Mouse (Mus musculus): Measurements from ENCODE around the gene Nagpa. TPM values are rescaled to one million over a fixed set of nuclear protein-coding genes. Genes with fewer than 3 reads are reported as not detected.

The Nagpa gene
- total and polyA plus RNA-seq, 3 experiments: 34.0 to 60.5 TPM; not detected in 1

- no peaks in the 10 kb centered on the region for H3K36me3 ChIP-seq (ENCODE audit: control insufficient read depth in 1 of 2, insufficient read depth in 2 of 2, low read length in 2 of 2)
- peaks cover 0 to 14% of the 10 kb centered on the region in 2 experiments; a peak in 3 of 4 replicates for H3K27me3 ChIP-seq (ENCODE audit: control insufficient read depth in 1 of 2, insufficient read depth in 2 of 2, low read length in 2 of 2)
- no peak for TF ChIP-seq JUND (IDR thresholded peaks at IDR 0.05; ENCODE audit: low read depth, low read length)
- no peak for TF ChIP-seq KAT2A (conservative IDR thresholded peaks at IDR 0.05; ENCODE audit: low read depth, low read length)
- TF ChIP-seq TAL1 (IDR thresholded peaks at IDR 0.05; ENCODE audit: low read length): no peak
- TF ChIP-seq TCF12 (IDR thresholded peaks at IDR 0.05; ENCODE audit: low read depth, low read length): no peak
- no peak for TF ChIP-seq USF2 (IDR thresholded peaks at IDR 0.05; ENCODE audit: borderline replicate concordance in 1 of 2, insufficient read depth in 1 of 2, low read depth in 1 of 2, low read length in 2 of 2)
- H3K9me3 ChIP-seq (replicated peaks; ENCODE audit: insufficient read depth, low read length): no peaks in the 10 kb centered on the region
- H3K4me3 ChIP-seq (ENCODE audit: control insufficient read depth in 1 of 2, insufficient read depth in 1 of 2, low read depth in 2 of 2, low read length in 2 of 2): no peak overlapping the region
- H3K4me1 ChIP-seq (ENCODE audit: control insufficient read depth in 1 of 2, insufficient read depth in 2 of 2, low read length in 2 of 2): no peaks in the 10 kb centered on the region
- no peak overlapping the region for H3K27ac ChIP-seq (ENCODE audit: control insufficient read depth, low read depth, low read length)
- H3K79me2 ChIP-seq (ENCODE audit: control insufficient read depth, insufficient read depth, low read length, poor library complexity): no peaks in the 10 kb centered on the region
- DNase-seq (ENCODE audit: low read depth, low spot score): no peak
- no peak overlapping the region for H3K9ac ChIP-seq (ENCODE audit: control insufficient read depth, low read depth, low read length, poor library complexity, severe bottlenecking)
Observed at GRCm38 (mm10) chr16:5156495-5156894, 47.3 kb downstream of the Nagpa start.

- Histone ChIP-seq H3K79me2 (ENCODE audit: control insufficient read depth, insufficient read depth, low read length, poor library complexity) (no peaks in the 10 kb centered on the region), H3K27me3 (ENCODE audit: control insufficient read depth in 1 of 2, insufficient read depth in 2 of 2, low read length in 2 of 2) (peaks cover 0 to 17% of the 10 kb centered on the region in 2 experiments), H3K4me1 (ENCODE audit: control insufficient read depth in 1 of 2, insufficient read depth in 2 of 2, low read length in 2 of 2) (no peaks in the 10 kb centered on the region)
Observed at GRCm38 (mm10) chr16:5155014-5155413, 48.8 kb downstream of the Nagpa start.

GRCm38 (mm10) chr16:5153299-5154026 is 50.3 kb downstream of the Nagpa start:
- peaks cover 0 to 17% of the 10 kb centered on the region in 2 experiments for H3K27me3 ChIP-seq (ENCODE audit: control insufficient read depth in 1 of 2, insufficient read depth in 2 of 2, low read length in 2 of 2)
- H3K36me3 ChIP-seq (ENCODE audit: control insufficient read depth in 1 of 2, insufficient read depth in 2 of 2, low read length in 2 of 2): no peaks in the 10 kb centered on the region

More at GRCm38 (mm10) chr16:5155014-5155413, 48.8 kb downstream of the Nagpa start:
- Histone ChIP-seq H3K27ac (ENCODE audit: control insufficient read depth, low read depth, low read length) (no peak overlapping the region), H3K9me3 (replicated peaks; ENCODE audit: insufficient read depth, low read length) (no peaks in the 10 kb centered on the region), H3K4me3 (ENCODE audit: control insufficient read depth in 1 of 2, insufficient read depth in 1 of 2, low read depth in 2 of 2, low read length in 2 of 2) (no peak overlapping the region), H3K9ac (ENCODE audit: control insufficient read depth, low read depth, low read length, poor library complexity, severe bottlenecking) (no peak overlapping the region), H3K36me3 (ENCODE audit: control insufficient read depth in 1 of 2, insufficient read depth in 2 of 2, low read length in 2 of 2) (no peaks in the 10 kb centered on the region)
- no peak for DNase-seq (ENCODE audit: low read depth, low spot score)
- TF ChIP-seq JUND (IDR thresholded peaks at IDR 0.05; ENCODE audit: low read depth, low read length) (no peak), SMC3 (IDR thresholded peaks at IDR 0.05; ENCODE audit: low read depth, low read length) (no peak), TCF12 (IDR thresholded peaks at IDR 0.05; ENCODE audit: low read depth, low read length) (no peak), CTCF (IDR thresholded peaks at IDR 0.05 in 2 of 3, conservative IDR thresholded peaks at IDR 0.05 in 1 of 3; ENCODE audit: control insufficient read depth in 1 of 3, insufficient read depth in 1 of 3, low read depth in 2 of 3, low read length in 3 of 3, poor library complexity in 1 of 3, severe bottlenecking in 1 of 3) (no peak), BHLHE40 (IDR thresholded peaks at IDR 0.05; ENCODE audit: borderline replicate concordance, low read depth, low read length) (no peak), EP300 (IDR thresholded peaks at IDR 0.05; ENCODE audit: low read depth in 1 of 2, low read length in 2 of 2) (no peak), USF2 (IDR thresholded peaks at IDR 0.05; ENCODE audit: borderline replicate concordance in 1 of 2, insufficient read depth in 1 of 2, low read depth in 1 of 2, low read length in 2 of 2) (no peak), KAT2A (conservative IDR thresholded peaks at IDR 0.05; ENCODE audit: low read depth, low read length) (no peak), POLR2AphosphoS5 (IDR thresholded peaks at IDR 0.05; ENCODE audit: borderline replicate concordance, low read depth, low read length) (no peak), E2F4 (IDR thresholded peaks at IDR 0.05; ENCODE audit: borderline replicate concordance, low read depth, low read length) (no peak), TBP (IDR thresholded peaks at IDR 0.05; ENCODE audit: low read depth, low read length) (no peak), USF1 (IDR thresholded peaks at IDR 0.05; ENCODE audit: low read depth, low read length) (no peak)

More at GRCm38 (mm10) chr16:5153299-5154026, 50.3 kb downstream of the Nagpa start:
- H3K9ac ChIP-seq (ENCODE audit: control insufficient read depth, low read depth, low read length, poor library complexity, severe bottlenecking): no peak overlapping the region
- H3K4me3 ChIP-seq (ENCODE audit: control insufficient read depth in 1 of 2, insufficient read depth in 1 of 2, low read depth in 2 of 2, low read length in 2 of 2): no peak overlapping the region
- TF ChIP-seq NELFE (IDR thresholded peaks at IDR 0.05; ENCODE audit: low read depth, low read length) (no peak), MYC (IDR thresholded peaks at IDR 0.05; ENCODE audit: low read depth, low read length) (no peak), GATA1 (IDR thresholded peaks at IDR 0.05; ENCODE audit: low read depth, low read length) (no peak), RAD21 (IDR thresholded peaks at IDR 0.05; ENCODE audit: low read depth, low read length) (no peak), TCF12 (IDR thresholded peaks at IDR 0.05; ENCODE audit: low read depth, low read length) (no peak), ZKSCAN1 (IDR thresholded peaks at IDR 0.05; ENCODE audit: low read depth, low read length) (no peak), RCOR1 (IDR thresholded peaks at IDR 0.05; ENCODE audit: low read depth, low read length) (no peak), POLR2AphosphoS2 (IDR thresholded peaks at IDR 0.05; ENCODE audit: low read length) (no peak), BHLHE40 (IDR thresholded peaks at IDR 0.05; ENCODE audit: borderline replicate concordance, low read depth, low read length) (no peak), POLR2A (IDR thresholded peaks at IDR 0.05; ENCODE audit: control insufficient read depth in 1 of 2, insufficient read depth in 1 of 2, low read depth in 1 of 2, low read length in 2 of 2, poor library complexity in 1 of 2) (no peak), ZC3H11A (IDR thresholded peaks at IDR 0.05; ENCODE audit: low read depth, low read length) (no peak), MAX (IDR thresholded peaks at IDR 0.05; ENCODE audit: low read length) (no peak), EP300 (IDR thresholded peaks at IDR 0.05; ENCODE audit: low read depth in 1 of 2, low read length in 2 of 2) (no peak), MEF2A (IDR thresholded peaks at IDR 0.05; ENCODE audit: extremely low read depth, insufficient replicate concordance, low read depth, low read length, poor library complexity, severe bottlenecking) (no peak), USF2 (IDR thresholded peaks at IDR 0.05; ENCODE audit: borderline replicate concordance in 1 of 2, insufficient read depth in 1 of 2, low read depth in 1 of 2, low read length in 2 of 2) (no peak), MAFK (IDR thresholded peaks at IDR 0.05; ENCODE audit: borderline replicate concordance, low read depth, low read length) (no peak)
- H3K4me1 ChIP-seq (ENCODE audit: control insufficient read depth in 1 of 2, insufficient read depth in 2 of 2, low read length in 2 of 2): no peaks in the 10 kb centered on the region
- no peak overlapping the region for H3K27ac ChIP-seq (ENCODE audit: control insufficient read depth, low read depth, low read length)
- no peak for DNase-seq (ENCODE audit: low read depth, low spot score)
- no peaks in the 10 kb centered on the region for H3K79me2 ChIP-seq (ENCODE audit: control insufficient read depth, insufficient read depth, low read length, poor library complexity)
- no peaks in the 10 kb centered on the region for H3K9me3 ChIP-seq (replicated peaks; ENCODE audit: insufficient read depth, low read length)
